Mouse (Mus musculus) ZHBTc4 (cell line): ENCODE results near the gene Lmf1.

Experiments used
- DNase-seq: peaks from one replicate; pipeline ENCODE4 v3.0.0-alpha.2; 2011; ENCODE audit warnings: low read depth, low spot score

Gene Lmf1

GRCm38 (mm10) chr17:25568206-25568605, 10.7 kb upstream of the Lmf1 start:
- no peak for DNase-seq

GRCm38 (mm10) chr17:25568880-25569279, 10.0 kb upstream of the Lmf1 start:
- DNase-seq, result no peak

GRCm38 (mm10) chr17:25569833-25570647, 8.8 kb upstream of the Lmf1 start:
- DNase-seq, result peak; percentile 48

- peak; percentile 97 for DNase-seq
Measured at GRCm38 (mm10) chr17:25570648-25571452, 8.0 kb upstream of the Lmf1 start, which contains the start of gene Sox8. Gene Sox8 (minus strand): TSS chr17:25570686.

- no peak for DNase-seq
Measured at GRCm38 (mm10) chr17:25571453-25571820, 7.4 kb upstream of the Lmf1 start.

- no peak for DNase-seq
Measured at GRCm38 (mm10) chr17:25575208-25575971, 3.5 kb upstream of the Lmf1 start.

GRCm38 (mm10) chr17:25576034-25576433, 2.9 kb upstream of the Lmf1 start:
- DNase-seq, result no peak

- no peak for DNase-seq
Measured at GRCm38 (mm10) chr17:25577263-25577662, 1.6 kb upstream of the Lmf1 start.

- DNase-seq, result no peak
Measured at GRCm38 (mm10) chr17:25577702-25578101, 1.2 kb upstream of the Lmf1 start.

GRCm38 (mm10) chr17:25579332-25580047, 605 bp downstream of the Lmf1 start:
- peak; percentile 59 for DNase-seq

GRCm38 (mm10) chr17:25582076-25582475, 3.2 kb downstream of the Lmf1 start:
- DNase-seq, result no peak

GRCm38 (mm10) chr17:25583099-25583498, 4.2 kb downstream of the Lmf1 start:
- DNase-seq, result no peak

- no peak for DNase-seq
Measured at GRCm38 (mm10) chr17:25583858-25584257, 5.0 kb downstream of the Lmf1 start.

- no peak for DNase-seq
Measured at GRCm38 (mm10) chr17:25584646-25585045, 5.8 kb downstream of the Lmf1 start.

GRCm38 (mm10) chr17:25590068-25590467, 11.2 kb downstream of the Lmf1 start:
- DNase-seq, result no peak

GRCm38 (mm10) chr17:25590985-25591384, 12.1 kb downstream of the Lmf1 start:
- peak; percentile 47 for DNase-seq

GRCm38 (mm10) chr17:25592336-25592735, 13.5 kb downstream of the Lmf1 start:
- no peak for DNase-seq

- no peak for DNase-seq
Measured at GRCm38 (mm10) chr17:25593411-25594261, 14.8 kb downstream of the Lmf1 start.

- DNase-seq, result no peak
Measured at GRCm38 (mm10) chr17:25595495-25595894, 16.6 kb downstream of the Lmf1 start.

GRCm38 (mm10) chr17:25597537-25597936, 18.7 kb downstream of the Lmf1 start:
- no peak for DNase-seq
